Mouse (Mus musculus) testis, adult 2 months (tissue): Measurements from ENCODE around the gene Ahsg.

Experiments
- CTCF ChIP-seq: fragments of 200-500 bp; IDR thresholded peaks from 2 replicates; pipeline ENCODE4 v1.5.1; 2012; ENCODE audit warnings: low read depth, mild to moderate bottlenecking, inconsistent platforms, low read length, moderate library complexity; ENCODE audit not compliant: control insufficient read depth, insufficient read depth, insufficient replicate concordance
- POLR2A ChIP-seq: fragments of 200-500 bp; IDR thresholded peaks from 2 replicates; pipeline ENCODE4 v1.6.1; 2012; ENCODE audit warnings: low read depth, mild to moderate bottlenecking, inconsistent platforms, low read length, moderate library complexity; ENCODE audit not compliant: control insufficient read depth

DNA sequence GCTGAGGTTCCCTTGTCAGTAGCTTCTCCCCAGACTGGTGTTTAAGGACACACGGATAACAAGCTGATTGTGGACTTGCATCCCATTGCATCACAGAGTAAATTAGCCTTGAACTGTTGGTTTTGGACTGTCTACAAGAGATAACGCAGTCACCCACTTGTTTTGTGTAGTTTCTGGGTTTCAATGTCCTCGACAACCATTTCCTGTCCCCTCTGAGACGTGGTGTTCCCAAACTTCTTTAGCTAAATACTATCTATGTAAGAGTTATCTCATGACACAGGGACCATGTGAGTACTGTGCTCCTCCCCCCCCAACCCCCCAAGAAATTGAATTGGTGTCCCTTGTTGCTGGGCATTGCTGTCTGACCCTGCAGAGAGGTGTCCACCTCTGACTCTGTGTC lies 9.6 kb upstream of the Ahsg start:
- no peak for TF ChIP-seq CTCF
- no peak for TF ChIP-seq POLR2A
